Mouse (Mus musculus) cortical plate, adult 2 months (tissue): Measurements from ENCODE around the gene Dapl1.

Source experiments
- CTCF ChIP-seq: fragments of 200-500 bp; IDR thresholded peaks from 2 replicates; pipeline ENCODE4 v1.5.1; 2011; ENCODE audit warnings: mild to moderate bottlenecking, control low read depth, low read length; ENCODE audit not compliant: insufficient read depth; ENCODE audit errors: extremely low read depth
- POLR2A ChIP-seq: fragments of 200-500 bp; IDR thresholded peaks from 2 replicates; pipeline ENCODE4 v1.6.1; 2011; ENCODE audit warnings: mild to moderate bottlenecking, low read length, control low read depth; ENCODE audit not compliant: insufficient read depth; ENCODE audit errors: extremely low read depth

- TF ChIP-seq CTCF, result no peak
- TF ChIP-seq POLR2A, result no peak
Measured at GRCm38 (mm10) chr2:59463428-59464182, 20.8 kb upstream of the Dapl1 start.
